Mouse (Mus musculus): ENCODE results near the gene Srp9. TPM values are rescaled to one million over a fixed set of nuclear protein-coding genes. Genes with fewer than 3 reads are reported as not detected.

Srp9 gene
- 78.6 and 81.2 TPM in 2 replicates for polyA plus RNA-seq (2012; rRNA removed)

DNA sequence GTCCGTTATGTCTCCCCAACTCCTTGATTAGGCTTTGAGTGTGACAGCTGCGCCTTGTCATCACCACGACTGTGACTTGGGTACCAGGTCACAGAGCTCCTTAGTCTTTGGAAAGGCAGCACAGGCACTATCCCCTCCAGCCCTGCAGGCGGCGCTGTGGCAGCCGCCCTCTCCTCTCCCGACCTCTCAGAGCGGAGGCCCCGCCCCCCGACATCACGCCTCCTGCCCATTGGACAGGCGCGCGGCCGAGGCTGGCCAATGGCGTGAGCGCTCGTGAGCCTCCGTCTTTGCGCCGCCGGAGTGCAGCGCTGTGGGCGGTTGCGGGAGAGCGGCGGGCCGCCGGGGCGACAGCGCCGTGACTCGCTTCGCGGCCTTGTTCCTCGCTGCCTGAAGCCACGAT is at the start of gene Srp9:
Srp9 (plus strand) TSS at position 232 of the 400 bp plus-strand sequence.
- peak; percentile 94 for DNase-seq (ENCODE audit: low spot score)

DNA sequence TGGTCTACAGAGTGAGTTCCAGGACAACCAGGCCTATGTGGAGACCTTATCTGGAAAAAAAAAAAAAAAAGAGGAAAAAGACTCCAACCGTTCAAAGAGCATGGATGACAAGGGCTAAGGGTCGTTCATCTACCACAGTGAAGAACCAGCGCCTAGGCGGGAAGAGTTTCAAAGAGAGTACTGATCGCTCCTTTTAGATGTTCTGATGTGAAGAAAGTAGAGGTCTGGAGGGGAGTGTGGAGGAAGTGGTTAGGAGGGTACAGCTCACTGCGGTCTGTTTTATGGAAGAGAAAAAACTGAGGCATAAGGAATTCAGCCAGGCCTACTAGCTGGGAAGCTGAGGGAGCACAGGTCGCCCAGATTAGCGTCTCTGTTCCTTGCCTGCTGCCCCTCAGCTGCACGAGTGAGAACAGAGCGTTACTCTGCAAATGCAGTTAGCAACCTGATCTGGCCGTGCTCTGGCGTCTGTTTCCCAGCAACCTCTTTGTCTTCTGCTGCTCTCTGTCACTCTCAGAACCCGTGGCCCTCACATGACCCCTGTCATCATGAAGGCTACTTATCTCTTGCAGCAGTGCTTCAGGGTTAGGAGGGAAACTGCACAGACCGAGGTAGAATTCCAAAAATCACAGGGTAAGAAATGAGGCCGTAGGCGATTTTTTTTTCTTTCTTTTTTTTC is 42.7 kb upstream of the Srp9 start:
- DNase-seq (ENCODE audit: low spot score) = no peak

DNA sequence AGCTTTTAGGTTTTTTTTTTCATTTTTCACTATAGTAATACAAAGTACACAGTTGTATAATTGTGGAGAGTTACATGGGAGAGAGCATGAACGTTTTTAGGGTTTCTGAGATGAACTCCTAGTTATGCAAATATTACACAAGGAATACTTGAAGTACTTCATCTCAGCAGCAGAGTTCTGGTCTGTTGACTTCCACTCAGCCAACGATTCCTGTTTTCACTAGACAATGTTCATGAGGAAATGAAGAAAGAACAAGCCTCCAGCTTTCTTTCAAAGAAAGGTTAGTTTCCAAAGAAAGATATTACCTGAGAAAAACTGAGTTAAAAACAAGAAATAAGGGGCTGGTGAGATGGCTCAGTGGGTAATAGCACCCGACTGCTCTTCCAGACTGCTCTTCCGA is 41.1 kb upstream of the Srp9 start:
- no peak for DNase-seq (ENCODE audit: low spot score)

DNA sequence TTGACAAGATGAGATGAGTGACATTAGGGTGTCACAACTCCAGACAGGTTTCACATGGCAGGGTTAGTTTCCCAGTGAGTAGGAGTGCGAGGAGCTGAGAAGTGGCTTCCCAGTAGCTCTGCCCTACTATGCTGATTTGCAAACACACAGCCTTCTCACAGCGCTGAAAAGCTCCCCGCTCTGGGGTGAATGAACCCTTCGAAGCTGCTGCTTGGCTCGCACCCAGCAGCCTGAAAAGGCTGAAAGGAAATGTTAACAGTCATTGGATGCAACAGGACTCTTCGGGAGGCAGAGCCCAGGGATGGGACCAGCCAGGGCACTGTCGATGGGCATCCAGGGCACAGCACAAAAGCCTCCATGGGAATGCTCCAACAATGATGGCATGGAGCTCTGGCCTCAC is 37.8 kb upstream of the Srp9 start:
- no peak for DNase-seq (ENCODE audit: low spot score)

DNA sequence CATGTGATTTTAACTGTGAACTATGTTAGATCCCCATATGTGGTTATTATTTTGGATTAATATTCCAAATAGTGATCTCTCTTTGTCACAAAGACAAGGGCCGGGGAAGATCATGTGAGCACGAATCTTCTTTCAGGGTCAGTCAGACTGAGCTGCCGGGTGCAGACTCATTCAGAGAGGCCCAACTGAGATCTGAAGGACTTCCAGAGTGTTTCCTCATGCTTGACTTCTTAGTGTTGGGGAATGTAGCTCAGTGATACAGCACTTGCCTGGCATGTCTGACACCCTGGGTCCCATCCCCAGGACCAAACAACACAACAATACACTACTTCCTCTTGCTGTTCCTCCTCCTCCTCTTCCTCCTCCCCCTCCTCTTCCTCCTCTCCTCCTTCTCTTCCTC is 37.2 kb upstream of the Srp9 start:
- DNase-seq (ENCODE audit: low spot score) = no peak

DNA sequence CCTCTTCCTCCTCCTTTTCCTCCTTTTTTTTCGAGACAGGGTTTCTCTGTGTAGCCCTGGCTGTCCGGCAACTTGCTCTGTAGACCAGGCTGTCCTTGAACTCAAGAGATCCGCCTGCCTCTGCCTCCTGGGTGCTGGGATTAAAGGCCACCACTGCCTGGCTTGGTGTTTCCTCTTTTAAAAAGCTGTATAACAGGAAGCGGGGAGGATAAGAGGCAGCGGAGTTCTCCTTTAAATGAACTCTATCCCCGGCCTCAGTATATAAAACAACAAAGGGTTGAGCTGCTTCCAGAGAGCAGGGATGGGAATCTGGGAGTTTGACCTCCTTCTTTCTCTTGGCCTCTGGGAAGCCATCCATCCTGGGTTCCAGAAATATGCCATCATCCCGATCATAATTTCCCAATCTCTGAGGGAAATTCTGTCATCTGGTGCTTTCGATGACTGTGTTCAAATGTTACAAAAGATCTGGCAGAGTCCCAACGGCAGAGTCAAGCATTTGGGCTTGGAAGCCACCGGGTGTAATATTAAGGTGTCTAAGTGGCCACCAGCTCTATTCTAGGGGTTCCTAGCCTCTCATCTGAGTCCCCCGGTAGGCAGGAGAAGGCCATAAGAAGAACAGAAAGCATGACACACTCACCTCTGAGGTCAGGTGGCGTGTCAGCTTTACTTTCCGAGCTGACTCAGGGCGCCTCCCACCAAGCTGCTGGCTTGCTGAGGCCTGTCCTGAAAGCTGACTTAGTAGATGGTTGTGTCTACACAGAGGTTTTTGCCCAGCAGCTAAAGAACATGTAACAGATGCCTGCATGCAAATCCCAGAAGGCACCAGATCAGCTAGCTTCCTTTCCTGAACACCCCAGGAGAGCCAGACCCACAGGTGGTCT is 36.5 kb upstream of the Srp9 start:
- DNase-seq (ENCODE audit: low spot score) = no peak

DNA sequence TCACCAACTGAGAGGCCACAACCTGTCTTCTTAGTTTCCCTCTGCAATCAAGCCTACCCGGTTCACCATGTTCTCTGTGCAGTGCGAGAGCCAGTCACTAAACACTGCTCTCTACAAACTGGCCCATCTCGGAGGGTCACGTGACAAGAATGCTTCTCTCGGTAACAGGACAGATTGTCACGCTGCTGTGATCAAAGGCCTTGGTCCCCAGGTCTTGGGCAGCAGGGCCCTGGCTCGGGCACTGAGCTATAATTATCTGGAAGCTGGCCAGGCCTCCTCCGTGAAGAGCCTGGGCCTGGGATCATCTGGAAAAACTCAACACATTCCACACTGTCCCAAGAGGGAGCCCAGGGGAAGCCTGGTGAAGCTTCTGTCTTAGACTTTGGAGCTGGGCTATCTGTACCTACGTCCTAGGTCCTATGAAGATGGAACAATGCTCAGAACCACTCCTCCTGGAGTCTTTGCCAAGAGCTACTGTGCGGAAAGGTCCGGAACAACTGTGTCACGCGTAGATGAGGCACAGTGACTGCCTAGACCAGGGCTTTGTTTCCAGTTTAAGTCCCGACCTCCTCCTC is 35.6 kb upstream of the Srp9 start:
- no peak for DNase-seq (ENCODE audit: low spot score)

DNA sequence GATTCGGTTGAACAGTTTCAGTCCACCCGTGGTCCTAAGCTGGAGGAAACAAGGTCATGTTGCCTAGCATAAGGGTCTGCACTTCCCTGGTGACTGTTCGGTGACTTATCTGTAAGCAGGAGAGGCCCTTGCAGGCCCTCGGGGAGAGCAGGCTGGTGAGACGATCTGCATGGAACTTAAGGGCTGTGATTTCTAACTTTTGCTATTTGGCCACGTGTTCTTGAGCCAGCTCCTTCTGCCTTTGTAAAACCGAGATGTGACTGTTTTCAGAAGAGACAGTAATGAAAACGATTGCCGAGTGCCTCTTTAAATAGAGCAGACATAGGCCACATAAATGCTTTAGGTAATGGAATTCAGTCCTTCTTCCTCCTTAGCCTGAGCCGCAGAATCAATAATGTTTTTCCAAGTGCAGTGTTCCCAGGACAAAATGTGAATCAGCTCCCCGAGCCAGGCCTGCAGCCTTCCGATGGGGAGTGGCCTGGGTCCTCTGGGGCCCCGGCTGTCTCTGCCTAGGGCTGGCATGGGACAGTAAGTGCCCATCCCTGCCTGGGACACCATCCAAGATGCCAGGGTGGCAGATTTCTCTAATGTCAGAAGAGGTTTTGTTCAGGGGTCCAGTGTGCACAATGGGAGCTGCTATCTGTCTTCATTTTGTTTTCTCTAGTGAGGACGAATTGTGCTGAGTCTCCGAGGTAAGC is 34.8 kb upstream of the Srp9 start:
- no peak for DNase-seq (ENCODE audit: low spot score)

DNA sequence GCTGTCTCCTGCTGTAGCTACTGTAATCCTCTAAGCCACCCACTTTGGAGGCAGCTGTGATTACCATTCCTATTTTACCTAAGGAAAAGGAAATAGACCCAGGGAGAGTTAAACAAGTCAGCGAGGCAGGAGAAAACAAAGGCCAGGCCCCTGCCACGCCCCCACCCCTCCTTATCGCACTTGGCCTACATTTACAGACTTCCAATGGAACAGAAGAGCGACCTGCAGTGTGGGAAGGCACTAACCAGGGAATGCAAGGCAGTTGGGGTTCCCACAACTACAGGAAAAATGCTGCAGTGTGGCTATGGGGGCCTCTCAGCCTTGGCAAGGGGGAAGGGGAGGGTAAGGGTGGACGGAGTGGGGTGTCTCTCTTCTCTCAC is 34.2 kb upstream of the Srp9 start:
- no peak for DNase-seq (ENCODE audit: low spot score)

DNA sequence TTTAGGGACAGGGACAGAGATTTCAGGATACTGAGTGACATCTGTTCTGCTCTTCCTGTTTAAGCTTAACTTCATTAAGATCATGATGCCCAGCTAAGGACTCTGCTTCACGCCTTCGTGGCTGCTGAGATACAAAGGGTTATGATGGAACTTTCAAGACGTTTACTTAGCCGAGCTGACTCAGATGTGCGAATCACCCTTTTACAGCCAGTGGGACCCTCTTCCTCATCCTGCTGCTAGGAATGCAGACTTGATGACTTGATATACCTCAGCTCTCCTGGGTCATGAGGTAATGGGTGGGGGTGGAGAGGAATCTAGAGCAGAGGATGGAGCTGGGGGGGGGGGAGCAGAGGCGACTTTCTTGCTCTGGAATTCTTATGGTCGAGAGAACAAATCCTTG is 33.3 kb upstream of the Srp9 start:
- DNase-seq (ENCODE audit: low spot score) = no peak

DNA sequence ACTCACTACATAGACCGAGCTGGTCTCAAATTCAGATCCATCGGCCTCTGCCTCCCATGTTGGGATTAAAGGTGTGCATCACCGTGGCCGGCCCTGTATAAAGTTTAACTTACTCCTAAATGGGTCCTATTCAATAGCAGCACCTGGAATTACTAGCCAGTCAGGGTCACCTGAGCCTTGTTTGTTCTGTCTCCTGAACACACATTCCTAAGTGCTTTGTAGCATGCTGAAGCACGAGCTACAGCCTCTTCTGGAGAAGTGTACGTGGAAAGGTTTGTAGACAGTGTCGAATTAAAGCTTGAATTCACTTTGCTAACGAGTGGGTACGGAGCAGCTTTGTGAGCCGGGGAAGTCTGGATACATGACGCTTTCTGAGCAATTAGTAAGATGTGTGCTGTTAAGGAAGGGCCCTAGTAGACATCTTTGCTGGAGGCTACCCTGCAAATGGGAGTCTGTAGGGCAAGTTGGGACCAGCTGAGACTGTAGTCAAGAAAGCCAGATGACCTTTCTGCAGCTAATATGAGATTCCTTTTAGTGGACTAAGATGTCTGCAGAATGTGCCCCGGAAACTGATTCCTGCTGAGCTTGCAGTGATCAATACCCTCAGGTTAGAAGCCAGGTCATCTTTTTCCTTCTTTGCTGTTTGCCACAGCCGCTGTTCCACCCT is 32.7 kb upstream of the Srp9 start:
- no peak for DNase-seq (ENCODE audit: low spot score)

DNA sequence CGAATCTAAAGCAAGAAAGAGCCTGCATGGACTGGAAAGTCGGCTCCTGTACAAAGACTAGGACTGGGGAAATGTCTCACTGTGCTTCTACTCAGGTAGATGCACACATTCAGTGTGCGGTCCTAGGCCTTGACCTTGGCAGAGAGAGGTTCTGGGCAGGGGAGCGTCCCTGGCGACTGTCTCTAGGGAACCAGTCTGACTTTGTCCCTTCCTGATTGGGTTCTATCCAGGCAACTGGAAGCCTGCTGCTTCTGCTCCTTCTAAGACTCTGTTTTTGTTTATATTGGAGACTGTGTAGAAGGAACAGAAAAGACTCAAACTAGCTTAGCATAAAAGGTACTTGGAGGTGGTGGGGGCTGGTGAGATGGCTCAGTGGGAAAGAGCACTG is 32.1 kb upstream of the Srp9 start:
- no peak for DNase-seq (ENCODE audit: low spot score)

DNA sequence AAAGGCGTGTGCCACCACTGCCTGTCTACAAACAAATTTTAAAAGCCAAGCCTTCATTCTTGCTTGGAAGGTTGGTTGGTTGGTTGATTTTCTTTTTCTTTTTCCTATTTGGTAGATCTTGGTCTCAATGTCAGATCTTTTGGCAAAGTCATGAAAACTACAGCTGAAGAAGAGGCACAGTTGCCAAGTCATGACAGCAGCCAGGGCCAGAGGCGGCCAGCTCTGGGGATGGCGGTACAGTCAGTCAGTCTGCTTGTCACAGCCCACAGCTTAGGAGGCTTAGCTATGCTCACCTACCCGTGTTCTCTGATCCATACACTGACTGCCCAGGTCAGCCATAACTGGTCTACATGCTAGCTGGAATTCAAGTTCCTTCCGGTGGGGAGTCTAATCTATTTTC is 31.1 kb upstream of the Srp9 start:
- no peak for DNase-seq (ENCODE audit: low spot score)

DNA sequence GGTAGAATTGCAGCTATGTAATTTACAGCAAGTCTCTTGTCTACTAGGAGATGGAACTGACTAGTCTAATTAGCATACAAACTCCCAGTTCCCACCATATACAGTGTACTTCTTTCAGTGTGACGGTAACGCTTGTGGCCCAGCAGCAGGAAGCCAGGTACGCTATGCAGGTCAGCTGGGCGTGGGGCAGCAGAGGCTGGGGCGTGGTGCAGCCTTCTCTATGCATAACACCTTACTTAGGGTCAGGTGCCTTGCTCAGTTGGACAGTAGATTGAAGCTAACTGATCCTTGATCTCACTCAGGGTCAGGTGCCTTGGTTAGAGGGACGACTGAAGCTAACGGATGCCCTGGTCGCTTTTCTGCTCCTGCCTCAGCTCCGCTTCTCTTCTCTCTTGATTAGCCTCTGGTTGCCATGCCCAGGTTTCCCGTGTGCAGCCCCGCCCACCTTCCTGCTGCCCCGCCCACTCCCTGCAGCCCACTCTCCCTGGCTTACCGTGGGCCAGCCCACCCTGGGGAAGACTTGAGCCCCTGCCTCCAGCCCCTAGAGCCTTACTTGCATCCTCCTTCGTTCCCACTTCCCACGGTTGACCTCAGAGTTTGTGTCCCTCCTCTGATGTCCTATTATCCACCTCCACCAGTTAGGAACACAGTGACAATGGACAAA is 29.9 kb upstream of the Srp9 start:
- no peak for DNase-seq (ENCODE audit: low spot score)

DNA sequence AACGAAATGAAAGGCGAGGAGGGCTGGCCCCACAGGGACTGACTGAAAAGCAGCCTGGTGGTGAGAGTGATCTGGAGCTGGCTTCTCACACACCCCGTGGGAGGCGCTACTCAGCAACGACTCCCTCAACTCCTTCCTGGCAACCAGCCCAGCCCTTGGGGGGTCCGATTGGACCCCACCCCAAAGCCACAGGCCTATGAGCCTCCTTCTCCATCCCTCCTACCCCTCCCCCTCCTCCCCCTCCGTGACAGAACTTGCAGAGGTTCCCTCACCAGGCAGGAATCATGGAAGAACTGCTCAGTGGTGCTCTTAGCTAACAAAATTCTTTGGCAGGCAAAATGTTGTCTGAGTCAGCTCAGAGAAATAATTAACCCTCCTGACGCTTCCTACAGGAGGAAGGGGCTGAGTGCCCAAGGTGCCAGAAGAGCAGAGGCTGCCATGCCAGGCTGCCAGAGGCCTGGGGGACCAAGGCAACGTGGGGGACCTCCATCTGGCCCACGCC is 29.2 kb upstream of the Srp9 start:
- no peak for DNase-seq (ENCODE audit: low spot score)

DNA sequence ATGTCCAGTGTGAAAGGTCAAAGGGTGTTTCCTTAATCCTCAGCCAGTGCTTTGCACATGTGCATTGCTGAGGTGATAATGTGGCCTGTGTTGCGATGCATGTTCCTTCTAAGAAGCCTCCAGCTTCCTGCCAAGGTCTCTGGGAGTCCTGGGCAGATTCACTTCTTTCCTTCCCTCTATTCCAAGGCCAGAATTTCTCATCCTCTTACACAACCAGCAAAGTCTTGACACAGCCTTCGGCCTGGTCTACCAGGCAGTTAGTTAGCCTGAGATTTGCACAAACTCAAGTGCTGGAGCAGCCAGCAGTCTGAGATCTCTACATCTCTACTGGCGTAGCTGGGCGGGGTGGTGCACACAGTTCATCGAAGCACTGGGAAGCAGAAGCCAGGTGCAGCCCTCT is 27.8 kb upstream of the Srp9 start:
- DNase-seq (ENCODE audit: low spot score) = no peak

DNA sequence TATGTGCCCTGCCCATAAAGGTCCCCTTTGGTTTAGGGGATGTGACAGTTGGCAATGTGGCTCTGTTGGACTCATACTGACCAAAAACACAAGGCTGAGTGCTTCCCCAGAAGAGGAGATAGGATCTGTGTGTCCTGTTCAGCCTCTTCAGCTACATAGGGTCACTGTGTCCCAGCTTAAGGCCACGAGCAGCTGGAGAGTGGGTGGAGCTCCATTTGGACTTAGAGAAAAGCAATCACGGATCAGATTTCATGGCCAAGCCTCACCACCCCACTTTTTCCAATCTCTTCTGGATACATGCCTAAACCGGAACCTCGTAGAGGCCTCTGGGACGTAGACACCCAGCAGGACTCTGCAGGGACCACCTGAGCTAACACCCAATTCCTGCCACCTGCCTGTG is 25.5 kb upstream of the Srp9 start:
- DNase-seq (ENCODE audit: low spot score) = no peak

DNA sequence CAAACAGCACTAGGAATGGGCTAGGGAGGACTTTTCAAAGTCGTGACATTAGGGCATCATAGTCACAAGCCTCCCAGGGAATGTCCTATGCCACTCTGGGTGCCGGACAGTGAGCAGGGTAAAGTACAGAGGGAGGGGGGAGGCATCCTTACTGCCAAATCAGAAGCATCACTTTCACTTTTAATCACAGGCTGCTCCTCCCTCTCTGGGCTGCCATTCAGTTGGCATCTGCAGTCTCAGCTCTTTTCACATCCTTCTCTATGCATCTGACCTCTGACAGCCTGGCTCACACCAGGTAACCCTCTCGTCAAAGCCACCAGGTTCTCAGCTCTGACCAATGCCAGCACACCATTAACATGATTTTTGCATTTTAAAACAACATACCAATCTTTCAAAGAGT is 24.1 kb upstream of the Srp9 start:
- no peak for DNase-seq (ENCODE audit: low spot score)

DNA sequence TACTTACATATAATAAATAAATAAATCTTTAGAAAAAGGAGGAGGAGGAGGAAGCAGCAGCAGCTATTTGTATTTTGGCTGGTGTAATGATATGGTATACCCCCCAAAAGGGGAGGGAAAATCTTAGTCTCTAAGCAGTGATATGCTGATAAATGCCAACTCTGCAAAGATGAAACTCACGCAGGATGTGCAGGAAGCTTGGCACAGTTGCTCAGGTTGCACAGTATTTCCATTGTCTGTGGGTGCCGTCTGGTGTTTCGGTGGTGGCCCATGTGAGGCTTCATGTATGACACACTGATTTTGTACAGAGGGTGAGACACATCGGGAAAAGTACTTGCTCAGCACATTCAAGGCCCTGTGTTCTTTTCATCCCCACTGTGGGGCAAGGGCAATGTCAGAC is 23.1 kb upstream of the Srp9 start:
- no peak for DNase-seq (ENCODE audit: low spot score)

DNA sequence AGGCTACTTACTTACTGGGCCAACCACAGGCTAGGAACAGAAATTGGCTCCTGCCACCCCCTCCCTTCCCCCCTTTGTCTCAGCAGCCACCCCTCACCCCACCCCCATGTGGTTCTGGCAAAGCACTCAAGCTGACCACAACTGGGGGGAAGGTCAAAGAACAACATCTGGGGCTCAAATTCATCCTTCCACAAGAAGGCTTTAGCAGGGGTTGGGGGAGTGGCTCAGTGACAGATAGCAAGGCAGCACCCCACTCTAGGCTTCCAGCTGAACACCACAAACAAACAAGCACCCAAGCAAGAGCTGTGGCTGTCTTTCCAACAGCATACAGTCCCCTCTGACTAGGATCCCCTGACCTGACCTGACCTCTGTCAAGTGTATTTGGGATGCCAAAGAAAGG is 21.8 kb upstream of the Srp9 start:
- no peak for DNase-seq (ENCODE audit: low spot score)

DNA sequence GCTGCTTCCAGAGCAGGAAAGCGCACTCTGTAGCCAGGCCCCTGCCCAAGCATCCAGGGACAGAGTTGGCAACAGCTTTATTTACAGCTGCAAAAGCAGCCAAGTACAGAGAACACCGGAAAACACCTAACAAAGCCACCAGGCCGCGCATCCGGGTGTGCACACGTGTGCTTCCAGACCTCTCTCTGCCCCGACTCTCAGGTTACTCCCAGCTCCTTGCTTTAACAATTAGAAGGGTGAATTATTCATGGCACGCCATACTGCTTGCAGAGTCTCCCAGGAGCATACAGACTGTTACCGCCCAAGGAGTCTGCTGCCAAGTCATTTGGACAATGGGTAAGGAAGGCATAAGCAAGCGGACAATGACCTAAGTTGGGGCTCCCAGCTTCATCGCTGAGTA is 21.1 kb upstream of the Srp9 start:
- DNase-seq (ENCODE audit: low spot score) = no peak
